Mouse (Mus musculus) T-helper 1 cell (primary cell): ENCODE measurements around the gene Kcnt2.

Source experiments
- in situ Hi-C: fragments of 300-600 bp; cut with MboI, MseI; formaldehyde crosslinking; loops from one replicate; pipeline ENCODE4 v1.15.1; 2025; ENCODE audit warnings: high pct_unique_total_duplicates

The Kcnt2 gene

DNA sequence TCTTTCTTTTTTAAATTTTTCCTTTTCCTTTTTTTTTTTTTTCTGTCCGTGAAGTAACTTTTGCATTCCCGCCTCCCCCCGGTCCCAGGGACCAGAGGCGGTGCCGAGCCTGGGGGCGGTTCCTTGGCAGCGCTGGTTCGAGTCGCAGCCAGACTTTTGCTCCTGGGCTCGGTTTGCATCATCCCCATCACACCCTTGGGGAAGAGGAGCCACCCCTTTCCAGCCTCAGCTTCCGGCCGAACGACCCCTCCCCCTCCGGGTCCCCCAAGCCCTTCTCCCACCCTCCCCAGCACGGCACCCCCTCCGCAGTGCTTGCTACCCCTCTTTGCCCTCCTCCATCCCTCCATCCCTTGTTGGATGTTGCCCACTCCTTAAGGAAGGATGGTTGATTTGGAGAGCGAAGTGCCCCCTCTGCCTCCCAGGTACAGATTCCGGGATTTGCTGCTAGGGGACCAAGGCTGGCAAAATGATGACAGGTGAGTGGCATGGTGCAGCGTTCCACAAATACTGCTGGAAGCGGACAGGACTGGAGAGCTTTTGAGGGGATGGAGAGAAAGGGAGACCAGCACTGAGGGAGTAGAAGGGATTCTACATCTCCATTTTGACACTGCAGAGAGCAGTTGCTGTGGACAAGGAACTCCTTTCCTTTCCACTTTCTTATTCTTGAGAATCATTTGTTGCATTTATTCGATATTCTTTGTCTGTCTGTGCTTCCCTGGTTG is at the start of gene Kcnt2:
Gene Kcnt2, plus strand, starts transcription at position 283 of the 722 bp plus-strand sequence.
- in situ Hi-C loops, result no loop called here

GRCm38 (mm10) chr1:140205329-140205728 is 40.6 kb upstream of the Kcnt2 start:
- in situ Hi-C loops, result no loop called here

GRCm38 (mm10) chr1:140225221-140225620 is 20.7 kb upstream of the Kcnt2 start:
- in situ Hi-C loops, result no loop called here

DNA sequence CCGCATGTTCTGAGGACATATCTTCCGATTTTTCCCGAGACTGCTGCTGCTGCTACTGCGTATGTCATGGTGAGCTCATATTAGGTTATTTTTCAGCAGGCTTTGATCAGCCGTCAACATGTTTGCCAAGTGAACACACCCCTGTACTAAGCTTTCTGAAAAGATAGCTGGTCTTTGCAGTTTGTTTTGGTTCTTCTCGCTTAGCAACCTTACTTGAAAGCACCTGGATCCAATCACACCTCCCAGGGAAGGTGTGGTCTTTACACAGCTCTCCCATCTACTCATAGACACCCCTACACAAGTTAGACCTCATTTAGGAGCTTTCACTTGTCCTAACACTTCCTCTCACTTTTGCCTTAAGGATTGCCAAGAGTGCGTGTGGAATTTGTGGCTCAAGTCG is 19.3 kb upstream of the Kcnt2 start:
- in situ Hi-C loops, result no loop called here

- in situ Hi-C loops, result no loop called here
These were observed 493 bp upstream of the Kcnt2 start for GRCm38 (mm10) chr1:140245465-140245864.

DNA sequence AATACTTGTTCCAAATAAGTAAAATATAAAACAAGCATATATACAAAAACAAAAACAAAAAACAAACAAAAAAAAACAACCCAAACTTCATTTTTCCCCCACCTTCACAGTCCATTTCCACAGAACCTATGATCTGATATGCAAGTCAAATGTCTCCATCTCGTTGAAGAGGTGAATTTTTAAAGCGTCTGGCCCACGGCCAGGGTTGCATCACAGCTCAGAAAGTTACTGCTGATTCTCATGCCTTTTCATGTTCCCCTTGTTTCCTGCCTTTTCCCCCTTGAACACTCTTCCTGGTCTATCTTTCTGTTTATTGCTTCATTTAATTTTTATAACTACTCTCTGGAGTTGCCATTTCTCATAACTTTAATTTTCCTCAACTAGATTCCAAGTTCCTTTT is 18.7 kb downstream of the Kcnt2 start:
- in situ Hi-C loops, result no loop called here

- in situ Hi-C loops, result no loop called here
These were observed 20.1 kb downstream of the Kcnt2 start for GRCm38 (mm10) chr1:140266047-140266446.

GRCm38 (mm10) chr1:140266643-140267286 is 20.8 kb downstream of the Kcnt2 start:
- in situ Hi-C loops, result no loop called here

GRCm38 (mm10) chr1:140267288-140267687 is 21.3 kb downstream of the Kcnt2 start:
- in situ Hi-C loops, result no loop called here

DNA sequence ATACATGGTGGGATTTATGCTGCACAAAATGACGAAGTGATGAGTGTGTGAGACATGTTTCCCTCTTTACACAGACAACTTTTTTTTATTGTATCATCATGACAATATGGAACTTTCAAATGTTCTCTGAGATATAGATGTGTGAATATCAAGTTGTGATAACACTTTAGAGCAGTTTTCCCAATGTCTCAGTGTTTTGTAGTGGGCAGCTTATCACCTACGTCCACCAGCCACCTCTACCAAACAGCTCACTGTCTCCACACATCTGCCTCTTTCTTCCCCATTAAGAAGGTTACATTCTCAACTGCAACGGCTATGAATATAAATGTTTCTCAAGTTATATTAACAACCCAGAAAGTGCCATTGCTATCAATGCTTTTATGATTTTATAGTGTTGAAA is 27.7 kb downstream of the Kcnt2 start:
- in situ Hi-C loops, result no loop called here

- in situ Hi-C loops, result no loop called here
These were observed 29.9 kb downstream of the Kcnt2 start for GRCm38 (mm10) chr1:140275813-140276212.

DNA sequence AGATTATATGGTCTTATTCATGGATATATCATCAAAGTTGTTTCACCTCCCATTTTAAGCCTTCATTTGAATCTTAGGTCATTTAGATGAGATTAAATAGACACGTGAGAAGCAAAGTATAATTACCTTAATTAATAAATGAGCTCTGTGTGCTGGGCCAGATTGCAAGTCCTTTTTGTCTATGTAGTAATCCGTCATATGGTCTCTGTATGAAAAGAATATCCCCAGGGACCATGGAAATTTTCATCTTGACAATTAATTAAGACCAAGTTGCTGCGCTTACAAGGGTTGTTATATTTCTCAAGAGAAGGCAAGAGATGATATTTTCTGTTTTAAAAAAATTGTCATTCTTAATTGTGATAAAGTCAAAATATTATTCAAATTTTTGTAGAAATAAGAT is 47.2 kb downstream of the Kcnt2 start:
- in situ Hi-C loops, result no loop called here

DNA sequence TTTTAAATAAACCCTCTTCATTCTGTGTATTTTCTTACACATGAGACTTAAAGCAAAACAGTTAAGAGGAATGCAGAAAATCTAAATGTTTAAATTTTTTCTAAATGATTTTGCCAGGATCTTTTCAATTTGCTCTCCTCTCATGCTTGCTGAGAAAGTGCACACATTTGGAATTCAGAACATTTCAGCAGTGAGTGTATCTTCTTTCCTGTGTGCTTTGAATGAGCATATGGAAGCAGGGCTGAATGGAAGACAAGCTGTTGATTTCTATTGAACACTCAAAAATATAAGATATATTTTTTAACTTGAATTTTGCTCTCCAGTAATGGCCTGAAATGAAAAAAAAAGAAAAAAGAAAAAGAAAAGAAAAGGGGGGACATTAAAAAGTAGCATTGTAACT is 49.5 kb downstream of the Kcnt2 start:
- in situ Hi-C loops, result no loop called here

DNA sequence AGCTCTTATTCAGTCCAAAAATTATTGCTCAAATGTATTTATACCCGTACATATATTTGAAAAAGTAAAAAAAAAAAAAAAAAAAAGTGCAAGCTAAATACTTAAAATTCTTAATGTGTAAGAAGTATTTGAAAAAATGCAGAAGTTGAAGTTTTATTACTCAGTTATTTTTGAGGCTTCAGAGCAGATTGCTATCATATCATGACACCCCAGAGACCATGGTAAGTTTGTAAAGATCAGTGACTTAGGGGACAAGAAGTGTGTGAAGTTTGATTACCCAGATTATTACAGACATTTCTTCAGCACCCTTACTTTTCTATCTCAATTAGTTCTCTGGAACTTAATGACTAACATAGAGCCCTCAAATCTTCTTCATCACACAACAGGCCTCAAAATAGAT is 58.3 kb downstream of the Kcnt2 start:
- in situ Hi-C loops, result no loop called here

DNA sequence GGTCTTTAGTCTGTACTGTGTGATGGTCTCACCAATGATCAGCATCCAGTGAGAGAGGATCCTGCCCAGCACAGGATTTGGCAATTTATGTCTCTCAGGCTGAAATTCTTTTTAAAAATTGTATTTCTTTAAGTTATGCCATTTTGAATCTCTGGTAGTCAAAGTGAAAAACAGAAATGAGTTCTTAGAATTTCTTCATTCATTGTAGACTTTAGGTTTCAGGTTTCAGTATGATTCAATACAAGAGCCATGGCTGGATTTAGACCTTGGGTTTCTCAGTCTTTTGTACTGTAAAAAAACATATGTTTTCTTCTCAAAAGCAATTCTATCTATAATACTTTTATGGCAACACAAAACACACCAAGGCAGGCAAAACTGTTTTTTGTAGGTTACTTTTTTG is 59.4 kb downstream of the Kcnt2 start:
- in situ Hi-C loops, result no loop called here

GRCm38 (mm10) chr1:140306339-140306738 is 60.4 kb downstream of the Kcnt2 start:
- in situ Hi-C loops, result no loop called here

DNA sequence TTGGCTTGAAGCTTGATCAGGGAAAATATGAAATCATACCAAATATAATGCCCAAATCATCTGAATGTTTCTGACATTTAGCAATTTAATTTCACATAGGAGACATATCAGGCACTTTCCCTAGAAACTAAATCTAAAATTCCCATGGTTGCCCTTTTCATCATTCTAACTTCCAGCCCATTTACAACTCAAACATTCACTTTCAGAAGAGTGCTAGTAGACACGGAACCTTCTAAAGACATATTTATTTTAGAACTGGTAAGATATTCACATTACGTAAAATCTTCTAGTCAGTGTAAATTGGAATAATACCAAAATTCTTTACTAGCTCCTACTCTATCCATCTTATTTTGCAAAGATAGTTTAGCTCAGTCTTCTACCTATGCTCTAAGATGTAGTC is 64.8 kb downstream of the Kcnt2 start:
- in situ Hi-C loops, result no loop called here

DNA sequence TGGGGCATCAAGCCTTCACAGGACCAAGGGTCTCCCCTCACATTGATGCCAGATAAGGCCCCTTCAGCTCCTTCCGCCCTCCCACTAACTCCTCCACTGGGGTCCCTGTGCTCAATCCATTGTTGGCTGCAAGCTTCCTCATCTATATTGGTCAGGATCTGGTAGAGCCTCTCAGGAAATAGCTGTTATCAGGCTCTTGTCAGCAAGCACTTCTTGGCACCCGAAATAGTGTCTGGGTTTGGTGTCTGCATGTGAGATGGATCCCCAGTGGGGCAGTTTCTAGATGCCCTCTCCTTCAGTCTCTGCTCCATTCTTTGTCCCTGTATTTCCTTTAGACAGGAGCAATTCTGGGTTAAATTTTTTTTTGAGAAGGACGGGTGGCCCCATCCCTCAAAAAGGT is 79.1 kb downstream of the Kcnt2 start:
- in situ Hi-C loops, result no loop called here

- in situ Hi-C loops, result no loop called here
These were observed 80.8 kb downstream of the Kcnt2 start for GRCm38 (mm10) chr1:140326709-140327108.

GRCm38 (mm10) chr1:140333702-140334101 is 87.7 kb downstream of the Kcnt2 start:
- in situ Hi-C loops, result no loop called here

DNA sequence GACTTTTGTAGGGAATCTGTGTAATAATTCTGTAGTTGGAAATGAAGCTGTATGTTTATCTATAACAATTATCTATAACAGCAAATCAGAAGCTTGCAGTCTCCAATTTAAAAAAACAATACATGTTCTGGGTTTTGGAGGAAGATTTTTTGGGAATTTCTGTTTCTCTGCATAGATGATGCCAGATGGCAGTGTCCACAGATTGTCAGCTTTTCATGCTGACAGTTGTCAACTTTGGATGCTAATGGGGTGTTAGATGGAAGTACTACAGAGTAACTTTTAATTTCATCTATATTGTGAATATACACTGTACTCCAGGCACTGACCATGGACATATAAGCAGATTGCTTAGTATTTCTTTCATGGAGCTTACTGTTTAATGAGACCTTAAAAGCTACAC is 92.5 kb downstream of the Kcnt2 start:
- in situ Hi-C loops, result no loop called here

DNA sequence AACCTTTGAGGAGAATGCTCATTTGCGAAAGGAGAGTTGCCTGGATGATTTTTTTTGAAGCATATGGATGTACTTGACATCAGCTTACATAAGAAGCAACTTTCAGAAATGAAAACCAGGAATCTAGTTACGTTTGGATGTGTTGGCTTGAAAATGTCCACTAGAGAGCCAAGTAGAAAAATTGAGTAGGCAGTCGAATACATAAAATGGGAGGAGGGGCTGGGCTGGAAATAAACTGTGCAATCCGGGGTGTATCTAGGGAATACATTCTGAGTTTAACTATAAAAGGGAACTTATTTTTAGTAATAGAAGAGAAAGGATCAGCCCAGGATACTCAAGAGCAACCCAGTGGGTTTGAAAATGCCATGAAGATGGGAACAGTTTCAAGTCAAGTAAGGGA is 93.4 kb downstream of the Kcnt2 start:
- in situ Hi-C loops, result no loop called here

- in situ Hi-C loops, result no loop called here
These were observed 118.8 kb downstream of the Kcnt2 start for GRCm38 (mm10) chr1:140364787-140365186.

GRCm38 (mm10) chr1:140373532-140373931 is 127.6 kb downstream of the Kcnt2 start:
- in situ Hi-C loops, result no loop called here
